Mouse (Mus musculus) adrenal gland (tissue): ENCODE measurements around the gene Mrpl1.

Source experiments
- intact Hi-C: fragments of 180-260 bp; cut with DNase I; formaldehyde crosslinking; loops from one replicate; pipeline ENCODE4 v1.15.1; 2025

The Mrpl1 gene

DNA sequence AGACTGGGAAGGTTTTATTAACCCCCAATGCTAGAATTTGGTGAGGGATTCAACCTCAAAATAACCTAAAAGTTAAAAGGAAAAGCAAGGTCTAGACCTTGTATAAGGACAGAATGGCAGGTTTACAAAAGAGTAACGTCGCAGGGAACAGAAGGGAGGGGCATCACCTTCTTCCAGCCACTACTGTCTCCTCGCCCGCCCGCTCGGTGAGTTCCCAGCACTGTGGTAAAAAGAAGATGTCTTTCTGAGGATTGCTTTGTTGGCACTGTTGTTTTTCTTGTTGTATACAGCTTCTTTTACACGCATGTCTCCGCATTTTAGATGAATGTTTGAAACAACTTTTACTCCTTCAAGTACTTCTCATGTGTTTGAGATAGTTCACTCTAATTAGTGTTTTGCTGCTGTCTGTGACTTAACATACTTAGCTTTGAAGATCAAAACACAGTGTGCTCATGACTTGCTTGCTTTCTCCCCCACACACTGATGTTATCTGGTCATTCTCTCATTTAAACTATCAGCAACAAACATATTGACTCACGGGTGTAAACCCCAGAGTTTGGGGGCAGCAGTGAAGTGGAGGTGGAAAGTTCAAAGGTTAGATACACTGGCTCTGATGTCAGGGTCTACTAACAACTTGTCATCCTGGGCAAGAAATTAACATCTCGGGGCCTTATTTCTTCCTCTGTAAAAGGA lies 7.7 kb upstream of the Mrpl1 start:
- intact Hi-C loops = no loop called here

DNA sequence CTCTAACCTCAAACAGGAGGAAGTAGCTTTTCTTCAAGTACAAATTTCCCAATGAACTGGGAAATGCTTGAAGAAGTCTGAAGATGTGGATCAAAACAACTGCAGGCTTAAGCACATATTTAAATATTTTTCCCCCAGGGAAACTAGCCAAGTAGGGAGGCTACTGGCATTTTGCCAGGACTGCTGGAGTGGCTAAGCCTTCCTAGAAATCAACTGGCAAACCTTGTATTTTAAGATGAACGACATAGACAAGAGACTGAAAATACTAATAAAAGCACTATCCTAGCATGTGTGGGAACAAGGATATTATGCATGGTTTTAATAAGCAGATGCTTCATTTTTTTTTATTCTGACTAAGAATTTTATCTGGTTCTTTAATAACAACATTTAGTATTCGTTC lies 2.4 kb upstream of the Mrpl1 start:
- intact Hi-C loops = no loop called here

DNA sequence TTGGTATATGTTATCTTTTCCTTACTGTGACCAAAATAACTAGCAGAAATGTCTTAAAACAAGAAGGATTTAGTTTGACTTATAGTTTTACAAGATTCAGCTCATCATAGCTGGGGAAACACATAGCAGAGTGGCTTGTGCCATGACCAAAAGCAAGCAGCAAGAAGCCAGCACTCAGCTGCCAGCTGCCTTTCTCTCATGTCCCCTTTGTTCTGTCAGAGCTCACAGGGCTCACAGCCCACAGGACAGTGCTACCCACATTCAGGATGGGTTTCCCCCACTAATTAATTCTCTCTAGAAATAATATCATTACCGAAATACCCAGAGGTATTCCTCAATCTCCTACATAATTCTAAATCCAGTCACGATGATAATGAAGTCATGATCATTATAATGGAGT lies 1.8 kb upstream of the Mrpl1 start:
- intact Hi-C loops = no loop called here

DNA sequence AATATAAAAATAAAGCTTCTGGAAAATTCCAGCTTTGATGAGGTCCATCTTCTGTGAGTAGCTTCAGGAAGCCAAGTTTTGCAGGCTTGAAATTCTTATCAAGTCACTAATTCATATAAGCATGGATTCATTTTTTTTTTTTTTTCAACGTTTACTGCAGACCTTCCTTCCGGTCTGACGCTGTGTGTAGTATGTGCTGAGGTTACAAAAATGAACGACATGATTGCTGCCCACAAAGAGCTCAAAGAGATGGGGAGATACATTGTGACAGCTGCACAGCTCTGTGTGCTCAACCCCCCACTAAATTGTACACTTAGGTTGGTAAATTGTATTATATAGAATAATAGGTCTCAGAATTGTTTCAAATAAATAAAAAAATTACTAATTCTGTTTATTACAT lies 750 bp upstream of the Mrpl1 start:
- intact Hi-C loops = no loop called here

DNA sequence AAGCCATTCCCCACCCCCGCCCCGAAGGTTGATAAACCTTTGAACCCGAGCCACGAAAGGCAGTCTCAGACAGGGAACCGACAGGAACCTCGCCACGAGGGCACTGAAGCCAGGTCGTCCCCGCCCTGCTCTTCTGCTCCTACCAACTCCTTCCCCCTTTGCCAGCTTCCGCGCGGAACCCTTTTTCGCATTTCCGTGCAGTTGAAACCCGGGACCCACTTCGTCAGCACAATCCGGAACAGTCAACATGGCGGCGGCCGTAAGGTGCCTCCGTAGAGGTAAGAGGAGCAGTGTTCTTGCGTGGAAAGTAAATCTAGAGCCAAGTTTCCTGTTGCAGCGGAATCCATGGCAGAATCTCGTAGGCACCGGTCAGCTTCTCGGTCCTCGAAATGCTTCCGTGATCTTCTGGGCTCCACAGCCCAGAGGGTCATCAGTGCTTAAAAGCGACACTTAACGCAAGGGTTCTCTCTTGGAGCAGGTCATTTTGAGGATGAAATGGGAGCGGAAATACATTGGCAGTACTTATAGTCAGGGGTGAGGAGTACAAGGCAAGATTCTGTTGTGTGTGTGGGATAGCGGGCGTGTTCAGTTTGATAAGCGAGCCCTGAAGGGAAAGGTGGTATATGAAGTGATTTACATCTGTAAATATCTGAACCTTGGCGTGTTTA lies 757 bp downstream of the Mrpl1 start:
- intact Hi-C loops = loop anchor here (1.0 kb wide), 1 partner anchor 50 kb away; no protein-coding TSS in a partner anchor

DNA sequence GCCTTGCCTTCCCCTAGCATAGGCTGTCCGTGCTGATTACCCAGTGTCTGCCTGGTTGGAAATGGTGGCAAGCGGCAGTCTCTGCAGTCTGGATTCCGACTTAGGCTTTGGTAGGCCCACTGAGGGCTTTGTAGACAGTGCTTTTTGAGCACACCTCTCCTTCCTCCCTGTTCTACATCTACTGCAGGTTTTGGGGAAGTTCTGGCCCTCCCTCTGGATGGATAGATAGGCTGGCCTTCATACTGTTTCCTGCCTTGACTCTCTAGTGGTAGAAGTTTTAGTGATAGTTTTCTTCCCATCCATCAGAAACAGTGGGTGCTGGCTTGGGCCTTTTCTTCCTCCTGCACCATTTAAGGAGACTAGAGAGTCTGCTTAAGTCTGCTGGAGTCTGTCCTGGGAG lies 9.4 kb downstream of the Mrpl1 start:
- intact Hi-C loops = no loop called here

DNA sequence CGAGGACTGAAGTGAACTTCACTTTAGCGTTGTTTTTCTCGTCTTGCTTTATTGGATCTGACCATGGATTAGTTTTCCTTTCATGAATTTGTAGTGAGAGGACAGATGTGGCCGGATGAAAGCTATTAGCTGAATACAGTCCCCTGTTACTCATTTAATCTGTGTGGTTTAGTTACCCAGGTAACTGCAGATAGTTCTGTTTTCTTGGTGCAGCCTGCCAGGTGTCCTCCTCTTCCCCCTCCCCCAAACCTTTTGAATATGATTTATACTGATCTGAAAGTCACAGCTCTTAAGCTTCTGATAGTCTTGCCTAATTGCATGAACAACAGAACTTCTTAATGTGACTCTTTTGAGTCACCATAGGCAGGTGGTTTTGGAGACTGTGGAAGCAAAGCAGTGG lies 10.2 kb downstream of the Mrpl1 start:
- intact Hi-C loops = no loop called here

DNA sequence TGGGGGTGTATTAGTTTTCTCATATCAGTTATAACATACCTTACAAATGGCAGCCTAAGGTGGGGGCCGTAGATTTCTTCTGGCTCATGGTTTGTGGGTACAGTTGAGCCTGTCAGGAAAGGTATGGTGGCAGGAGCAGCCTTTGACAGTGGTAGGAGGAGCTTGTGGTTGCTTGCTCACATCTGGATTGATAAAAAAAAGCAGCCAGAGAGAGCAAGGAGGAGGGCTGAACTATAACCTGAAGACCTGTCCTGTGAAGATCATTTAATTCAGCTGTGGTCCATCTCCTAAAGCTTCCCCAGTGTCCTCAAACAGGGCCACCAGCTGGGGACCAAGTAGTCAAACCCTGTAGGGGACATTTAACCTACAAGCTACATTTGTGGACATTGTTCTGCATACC lies 12.0 kb downstream of the Mrpl1 start:
- intact Hi-C loops = no loop called here

DNA sequence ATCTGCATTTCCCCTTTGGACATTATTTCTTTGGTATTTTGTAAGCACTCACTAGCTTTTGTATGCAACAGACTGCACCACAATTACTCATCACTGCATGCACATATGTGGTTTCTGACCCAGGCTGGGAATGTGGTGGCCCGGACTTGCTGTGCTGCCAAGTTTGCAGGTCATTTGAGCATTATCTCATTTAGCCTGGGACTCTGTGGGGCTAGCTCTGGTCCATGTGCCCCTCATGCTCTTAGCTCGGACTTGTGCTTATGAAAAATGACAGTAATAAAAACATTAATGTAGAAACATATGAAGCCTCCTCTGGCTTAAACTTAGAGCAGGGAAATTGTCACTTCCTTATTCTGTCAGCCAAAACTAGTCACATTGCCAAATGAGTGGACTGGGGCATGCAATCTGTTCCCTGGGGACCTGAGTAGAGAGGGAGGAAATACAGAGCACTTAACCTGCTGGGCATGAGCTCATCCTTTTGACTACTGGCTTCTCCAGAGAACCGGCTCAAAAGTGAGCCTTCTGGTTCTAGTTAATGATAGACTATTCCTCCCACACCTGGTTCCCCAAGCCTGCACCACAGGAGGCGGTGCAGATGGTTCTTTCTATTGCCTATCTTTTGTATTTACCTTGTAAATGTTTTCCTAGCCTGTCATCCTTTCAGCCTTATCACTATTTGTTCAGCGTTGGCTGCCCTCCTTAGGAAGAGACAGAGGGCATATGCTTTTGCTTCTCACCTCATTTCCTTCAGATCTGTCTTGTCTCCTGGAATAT lies 12.7 kb downstream of the Mrpl1 start:
- intact Hi-C loops = no loop called here

DNA sequence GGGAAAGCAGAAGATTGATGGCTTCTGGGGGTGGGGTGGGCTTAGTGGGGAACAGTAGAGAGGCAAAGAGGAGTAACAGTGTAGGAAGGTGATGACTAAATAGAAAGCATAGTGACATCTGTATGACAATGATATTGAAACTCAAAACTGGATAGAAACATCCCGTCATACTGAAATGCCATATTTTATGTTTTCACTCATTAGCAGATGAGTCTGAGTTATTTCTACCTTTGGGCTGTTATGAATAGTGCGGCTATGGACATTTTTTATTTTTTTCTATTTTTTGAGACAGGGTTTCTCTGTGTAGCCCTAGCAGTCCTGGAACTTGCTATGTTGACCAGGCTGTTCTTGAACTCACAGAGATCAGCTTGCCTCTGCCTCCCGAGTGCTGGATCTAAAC lies 13.7 kb downstream of the Mrpl1 start:
- intact Hi-C loops = no loop called here

DNA sequence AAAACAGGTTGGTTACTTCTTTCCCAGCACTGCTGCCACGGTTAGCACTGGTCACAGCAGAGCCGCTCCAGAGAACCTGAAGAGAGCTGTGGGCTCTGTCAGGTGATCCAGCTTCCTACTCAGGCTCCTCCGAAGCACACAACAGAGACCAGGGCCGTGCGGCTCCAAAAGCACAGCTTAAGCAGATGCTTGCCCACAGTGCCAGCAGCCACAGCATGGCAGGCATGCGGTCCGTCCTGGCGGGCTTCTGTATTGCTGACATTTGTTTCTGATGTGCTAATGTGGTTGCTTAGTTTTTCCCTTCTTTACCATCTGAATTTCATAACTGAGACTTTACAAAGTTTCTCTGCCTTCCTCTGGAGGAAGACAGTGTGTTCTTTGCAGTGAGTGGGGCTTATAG lies 17.2 kb downstream of the Mrpl1 start:
- intact Hi-C loops = no loop called here

DNA sequence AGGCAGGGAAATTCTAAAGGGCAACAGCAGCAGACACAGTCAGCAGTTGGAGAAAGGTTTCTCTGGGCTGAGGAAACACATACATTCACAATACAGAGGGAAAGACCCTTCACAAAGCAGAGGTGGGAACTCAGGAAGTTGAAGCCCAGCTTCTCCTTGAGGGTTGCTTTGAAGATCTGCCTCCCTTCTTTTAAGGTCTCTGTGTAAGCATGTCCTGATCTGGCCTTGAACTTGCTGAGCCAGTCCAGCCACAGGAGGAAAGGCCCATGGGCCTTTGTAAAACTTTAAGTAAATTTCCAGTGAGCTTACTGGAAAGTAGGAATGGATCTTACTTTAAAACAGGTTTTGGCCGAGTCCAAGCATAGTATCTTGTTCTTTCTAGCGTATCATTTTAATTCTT lies 19.7 kb downstream of the Mrpl1 start:
- intact Hi-C loops = no loop called here

DNA sequence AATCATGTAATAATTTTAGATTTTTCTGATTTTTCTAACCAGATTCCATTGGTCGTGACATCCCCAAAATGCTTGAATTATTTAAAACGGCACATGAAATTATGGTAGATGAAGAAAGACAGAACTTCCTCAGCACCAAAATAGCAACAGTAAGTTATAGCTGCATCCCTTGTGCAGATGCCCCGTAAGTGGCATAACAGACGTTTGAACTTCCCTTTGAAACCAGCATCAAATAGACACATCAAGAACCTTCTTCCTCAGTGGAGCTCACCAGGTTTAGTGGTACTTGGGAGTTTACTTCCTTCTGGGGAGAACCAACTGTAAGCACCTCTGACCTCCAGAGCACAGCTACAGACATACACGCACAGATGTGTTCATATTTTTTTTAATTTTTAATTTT lies 29.5 kb downstream of the Mrpl1 start:
- intact Hi-C loops = no loop called here

DNA sequence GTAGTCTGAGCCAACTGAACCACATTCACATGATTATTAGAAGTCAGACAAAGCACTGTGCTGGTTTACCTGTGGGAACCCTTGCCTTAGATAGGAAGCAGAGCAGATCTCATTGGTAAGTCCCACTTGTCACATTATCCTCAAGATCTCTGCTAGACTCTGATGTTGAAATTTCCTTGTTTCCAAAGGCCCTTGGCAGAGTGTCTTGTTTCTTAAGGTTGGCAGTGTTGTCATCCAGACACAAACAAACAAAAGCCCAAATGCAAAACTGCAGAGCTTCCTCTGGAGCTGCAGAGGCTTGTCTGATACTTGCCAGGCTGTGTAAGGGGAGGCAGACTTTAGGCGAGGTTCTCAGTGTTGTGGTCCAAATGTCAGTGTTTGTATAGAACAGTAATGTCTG lies 31.6 kb downstream of the Mrpl1 start:
- intact Hi-C loops = no loop called here

DNA sequence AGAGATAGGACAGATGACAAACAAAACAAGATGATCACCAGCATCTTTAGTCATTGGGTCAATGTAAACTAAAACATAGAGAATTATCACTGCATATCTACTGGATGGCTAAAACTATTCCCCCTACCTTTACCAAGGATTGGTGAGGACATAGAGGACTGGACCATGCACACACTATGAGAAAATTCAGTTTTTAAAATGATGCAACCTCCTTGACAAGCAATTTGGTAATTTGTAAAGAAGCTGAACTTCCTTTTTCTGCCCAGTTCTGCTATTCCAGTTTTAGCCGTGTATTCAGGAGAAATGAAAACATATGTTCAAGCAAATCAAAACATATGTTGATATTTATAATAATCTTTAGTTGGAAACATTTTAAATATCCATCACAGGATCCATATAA lies 35.2 kb downstream of the Mrpl1 start:
- intact Hi-C loops = no loop called here

DNA sequence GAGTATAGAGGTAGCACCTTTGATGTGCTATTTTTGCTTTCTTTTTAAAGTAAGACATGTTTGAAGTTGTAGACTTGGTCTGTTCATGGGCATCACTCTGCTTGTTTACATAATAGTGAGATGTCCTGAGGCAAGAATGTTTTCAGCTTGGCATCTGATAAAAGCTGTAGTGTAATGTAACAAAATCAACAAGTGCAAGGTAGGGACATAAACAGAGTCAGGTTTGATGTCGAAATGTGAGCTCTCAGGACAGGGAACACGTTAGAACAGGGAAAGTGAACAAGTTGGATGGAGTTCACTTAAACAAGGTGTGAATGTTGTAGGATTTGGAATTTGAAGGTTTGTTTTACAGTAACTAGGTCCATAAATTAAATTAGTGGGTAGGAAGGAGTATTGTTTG lies 44.7 kb downstream of the Mrpl1 start:
- intact Hi-C loops = no loop called here

DNA sequence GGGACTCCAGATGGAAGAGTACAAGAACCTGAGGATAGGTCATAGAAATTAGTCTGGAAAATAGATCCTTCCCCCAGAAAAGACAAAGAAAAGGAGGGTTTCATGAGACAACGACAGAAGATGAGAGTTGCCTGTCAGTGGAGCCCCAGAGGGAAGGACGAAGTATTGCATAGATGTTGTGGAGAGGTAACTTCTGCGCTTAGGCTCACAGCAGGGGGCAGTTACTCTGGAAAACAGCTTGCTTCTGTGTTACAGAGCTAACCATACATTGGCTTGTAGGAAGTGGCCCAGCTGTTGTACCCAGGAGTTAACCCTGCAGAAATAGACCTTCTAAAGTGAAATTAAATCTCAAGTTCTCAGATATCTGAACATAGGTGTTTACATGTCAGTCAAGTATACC lies 45.9 kb downstream of the Mrpl1 start:
- intact Hi-C loops = no loop called here

DNA sequence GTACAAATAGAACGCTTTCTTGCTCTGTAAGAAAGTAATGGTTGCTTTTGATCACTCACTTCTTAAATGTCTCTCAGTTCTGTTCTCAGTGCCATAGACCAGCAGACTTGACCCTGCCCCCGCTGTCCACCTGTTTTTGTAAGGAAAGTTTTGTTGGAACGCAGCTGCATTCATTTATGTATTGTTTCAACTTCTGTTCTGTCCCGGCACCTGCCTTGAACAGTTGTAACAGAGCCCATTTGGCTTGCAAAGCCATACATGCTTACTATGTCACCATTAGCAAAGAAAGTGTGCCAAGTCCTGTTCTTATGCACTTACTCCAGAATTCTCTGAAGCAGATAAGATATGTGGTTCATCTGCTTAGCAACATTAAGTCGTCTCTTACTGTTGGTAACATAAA lies 48.9 kb downstream of the Mrpl1 start:
- intact Hi-C loops = no loop called here

DNA sequence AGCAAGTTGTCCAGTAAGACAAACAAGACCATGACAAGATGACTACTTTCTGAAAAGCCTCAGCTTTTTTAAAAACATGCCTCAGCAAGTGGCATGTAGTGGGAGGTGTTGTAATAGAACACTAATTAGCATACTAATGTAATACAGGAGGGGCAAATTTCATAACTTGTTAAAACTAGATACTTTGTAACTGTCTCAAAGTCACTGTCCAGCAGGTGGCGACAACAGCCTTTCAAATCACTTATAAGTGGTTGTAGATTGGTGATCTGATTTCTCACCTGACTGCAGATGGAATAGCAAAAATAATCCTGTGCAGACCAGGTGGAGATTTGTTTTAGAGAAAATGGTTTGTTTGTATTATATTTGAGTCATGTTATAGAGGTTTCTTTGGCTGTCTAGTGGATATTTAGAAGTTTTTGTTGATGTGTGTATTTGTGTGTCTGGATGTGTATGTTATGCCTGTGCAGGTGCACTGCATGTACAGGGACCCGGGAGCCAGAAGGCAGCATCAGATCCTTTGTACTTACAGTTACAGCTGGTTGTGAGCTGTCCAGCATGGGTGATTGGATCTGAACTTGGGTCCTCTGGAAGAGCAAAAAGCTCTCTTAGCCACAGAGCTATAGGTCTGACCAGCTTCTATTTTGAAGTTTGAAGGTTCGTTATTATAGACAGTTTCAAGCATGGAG lies 57.9 kb downstream of the Mrpl1 start:
- intact Hi-C loops = loop anchor here (2.0 to 5.0 kb wide), 2 partner anchors 410 to 504 kb away; no protein-coding TSS in a partner anchor

DNA sequence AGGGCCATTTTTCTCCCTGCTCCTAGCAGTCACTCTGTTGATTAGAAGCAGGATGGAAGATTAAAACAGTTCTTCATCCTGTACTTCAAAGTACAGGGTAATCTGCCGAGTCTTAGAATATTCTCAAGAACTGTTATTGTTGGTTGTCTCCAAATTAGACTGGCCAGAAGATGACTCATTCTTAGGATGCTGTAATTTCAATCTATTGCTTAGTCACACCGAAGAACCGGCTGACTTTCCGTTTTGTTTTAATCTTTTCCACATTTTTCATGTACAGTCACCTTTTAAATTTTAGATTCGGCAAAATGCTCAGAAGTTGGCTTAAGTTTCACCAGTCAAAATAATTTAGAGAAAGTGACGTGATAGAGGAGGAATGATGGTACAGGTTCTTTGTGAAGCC lies 61.8 kb downstream of the Mrpl1 start:
- intact Hi-C loops = no loop called here

DNA sequence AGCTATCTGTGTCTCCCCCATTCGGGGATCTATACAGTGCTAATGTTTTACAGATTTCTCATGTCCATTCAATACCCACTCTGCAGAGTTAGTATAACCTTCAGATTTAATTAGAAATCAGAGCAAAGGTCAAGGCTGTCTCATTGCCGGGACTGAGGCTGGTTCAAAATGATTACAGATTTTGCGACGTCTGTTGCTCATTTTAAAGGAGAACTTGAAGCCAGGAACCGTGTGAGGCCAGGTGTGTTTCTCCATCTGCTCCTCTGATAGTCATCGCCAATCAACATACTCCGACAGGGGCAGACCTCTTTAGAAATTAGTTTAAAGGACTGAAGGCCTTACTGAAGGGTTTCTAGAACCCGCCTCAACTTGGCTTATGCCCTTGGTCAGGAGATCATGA lies 96.5 kb downstream of the Mrpl1 start:
- intact Hi-C loops = no loop called here

DNA sequence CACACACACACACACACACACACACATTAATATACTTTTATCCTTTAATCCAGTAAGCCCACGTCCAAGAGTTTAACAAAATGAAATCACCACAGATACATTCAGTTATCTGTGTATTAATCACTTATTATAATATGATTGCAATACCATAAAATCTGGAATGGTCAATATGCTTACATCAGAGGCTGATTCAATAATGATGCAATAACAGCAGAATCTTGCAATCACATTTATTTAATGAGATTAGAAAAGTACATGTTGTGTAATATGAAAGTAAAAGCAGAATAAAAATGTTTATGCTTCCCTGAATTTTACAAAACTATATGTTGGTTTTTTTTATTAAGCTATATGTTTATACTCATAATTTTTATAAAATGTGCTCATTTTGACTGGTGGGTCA lies 97.0 kb downstream of the Mrpl1 start:
- intact Hi-C loops = no loop called here
